ENCODE assay signal across 10 mouse cellular contexts in genomic region chr11:95990431-95990830, GRCm38 (mm10). TPM values are rescaled to one million over a fixed set of nuclear protein-coding genes. Genes with fewer than 3 reads are reported as not detected.
DNase-seq lines count a peak whose midpoint lies in the region; ATAC-seq lines count a peak whose summit lies in the region.
"Had no signal": no experiment of that assay in that cellular context is flagged by ENCODE, and none has a peak within 500 bp of the region (broad histone marks: within the 10 kb centered on the region; RNA-seq: fewer than 3 reads in every experiment).

No protein-coding gene starts in this region.

- H3K36me3 ChIP-seq in lung, embryonic 15.5 days, result no peaks in the 10 kb centered on the region
- no peaks in the 10 kb centered on the region for H3K36me3 ChIP-seq in forebrain, embryonic 14.5 days (ENCODE audit: control insufficient read depth, insufficient read depth, low read length)
- peaks cover 26% of the 10 kb centered on the region for H3K36me3 ChIP-seq in limb, embryonic 13.5 days
- H3K36me3 ChIP-seq in neural tube, embryonic 15.5 days, result no peaks in the 10 kb centered on the region

- H3K9ac ChIP-seq in lung, embryonic 15.5 days, result peak overlapping the region; percentile 61; the same call in 1 of the 2 replicates
- peak overlapping the region; percentile 85; the same call in 1 of the 2 replicates for H3K9ac ChIP-seq in forebrain, embryonic 14.5 days (ENCODE audit: low read length)
- peak overlapping the region; percentile 76 for H3K9ac ChIP-seq in limb, embryonic 13.5 days
- H3K9ac ChIP-seq in neural tube, embryonic 15.5 days (replicated peaks), result peak overlapping the region; percentile 76

- intact Hi-C loops in left cerebral cortex, postnatal 36 days (cut with DNase I), result no loop called here

- 48% methylated on average over 4 of the region's 4 CpGs for WGBS in lung, embryonic 15.5 days
- WGBS in forebrain, embryonic 14.5 days, result 16% methylated on average over 4 of the region's 4 CpGs
- WGBS in limb, embryonic 13.5 days, result 37% methylated on average over 4 of the region's 4 CpGs
- 51% methylated on average over 4 of the region's 4 CpGs for WGBS in neural tube, embryonic 15.5 days

- peak overlapping the region; percentile 44; the same call in 1 of the 2 replicates for H3K4me3 ChIP-seq in lung, embryonic 15.5 days
- peak overlapping the region; percentile 46 for H3K4me3 ChIP-seq in forebrain, embryonic 14.5 days (ENCODE audit: low read depth, low read length)
- H3K4me3 ChIP-seq in limb, embryonic 13.5 days, result peak overlapping the region; percentile 47
- peak overlapping the region; percentile 54 for H3K4me3 ChIP-seq in neural tube, embryonic 15.5 days (replicated peaks)

- no peaks in the 10 kb centered on the region for H3K27me3 ChIP-seq in lung, embryonic 15.5 days
- H3K27me3 ChIP-seq in forebrain, embryonic 14.5 days (replicated peaks; ENCODE audit: control insufficient read depth, insufficient read depth, low read length), result no peaks in the 10 kb centered on the region
- H3K27me3 ChIP-seq in limb, embryonic 13.5 days, result no peaks in the 10 kb centered on the region
- H3K27me3 ChIP-seq in neural tube, embryonic 15.5 days (replicated peaks), result no peaks in the 10 kb centered on the region

- no peak for DNase-seq in lung, postnatal 10 days
- DNase-seq in forebrain, embryonic 14.5 days (ENCODE audit: low spot score), result no peak
- no peak for DNase-seq in left cerebral cortex, postnatal 36 days (ENCODE audit: low spot score in 2 of 2)
- DNase-seq in adrenal gland, postnatal 4 days (ENCODE audit: low spot score in 2 of 2), result no peak
- no peak for DNase-seq in ovary, adult 18-20 months (ENCODE audit: low spot score)

- peak overlapping the region; percentile 84 for H3K4me2 ChIP-seq in lung, embryonic 15.5 days
- H3K4me2 ChIP-seq in forebrain, embryonic 14.5 days (ENCODE audit: low read length), result peak overlapping the region; percentile 90
- peak overlapping the region; percentile 84 for H3K4me2 ChIP-seq in limb, embryonic 13.5 days (replicated peaks)
- H3K4me2 ChIP-seq in neural tube, embryonic 15.5 days, result peak overlapping the region; percentile 92

- H3K9me3 ChIP-seq in lung, embryonic 15.5 days, result no peaks in the 10 kb centered on the region
- H3K9me3 ChIP-seq in forebrain, embryonic 14.5 days (replicated peaks; ENCODE audit: control insufficient read depth, low read length), result 0 out of 2 replicates have a peak, but pooled peaks cover 4% of the 10 kb centered on the region
- no peaks in the 10 kb centered on the region for H3K9me3 ChIP-seq in limb, embryonic 13.5 days
- H3K9me3 ChIP-seq in neural tube, embryonic 15.5 days (replicated peaks), result no peaks in the 10 kb centered on the region

- peaks cover 65% of the 10 kb centered on the region for H3K4me1 ChIP-seq in lung, embryonic 15.5 days
- peaks cover 35% of the 10 kb centered on the region for H3K4me1 ChIP-seq in forebrain, embryonic 14.5 days (ENCODE audit: control insufficient read depth, insufficient read depth, low read length)
- H3K4me1 ChIP-seq in limb, embryonic 13.5 days, result peaks cover 67% of the 10 kb centered on the region
- H3K4me1 ChIP-seq in neural tube, embryonic 15.5 days, result peaks cover 37% of the 10 kb centered on the region

- peak overlapping the region; percentile 76 for H3K27ac ChIP-seq in lung, embryonic 15.5 days
- peak overlapping the region; percentile 87 for H3K27ac ChIP-seq in forebrain, embryonic 14.5 days (ENCODE audit: low read depth, low read length)
- H3K27ac ChIP-seq in limb, embryonic 13.5 days, result peak overlapping the region; percentile 95
- H3K27ac ChIP-seq in neural tube, embryonic 15.5 days (replicated peaks), result peak overlapping the region; percentile 71

- ATAC-seq in lung, embryonic 15.5 days (ENCODE audit: borderline replicate concordance, extremely low read depth, low FRiP score, low TSS enrichment), result no peak
- peak; percentile 18; the same call in 1 of the 2 replicates for ATAC-seq in forebrain, embryonic 14.5 days
- 0 out of 2 replicates have a peak, but pooled peaks have one; percentile 1 for ATAC-seq in limb, embryonic 13.5 days (ENCODE audit: low FRiP score, low read depth)
- ATAC-seq in neural tube, embryonic 15.5 days (ENCODE audit: low FRiP score), result no peak

RNA-seq across cellular contexts. Expression of gene Igf2bp1, which starts 15.3 kb away (rescaled TPM):
- 36.0 and 36.6 TPM in 2 replicates for polyA plus RNA-seq in lung, embryonic 15.5 days (2015; fragmentation: Nextera tagmentation; extraction: Ambion mirVana)
- polyA plus RNA-seq in forebrain, embryonic 14.5 days (2014; fragmentation: Nextera tagmentation; extraction: Ambion mirVana), result 14.6 and 15.3 TPM in 2 replicates
- polyA plus RNA-seq in limb, embryonic 13.5 days (2015; fragmentation: Nextera tagmentation; extraction: Ambion mirVana), result 83.4 and 85.7 TPM in 2 replicates
- 6.7 and 12.0 TPM in 2 replicates for polyA plus RNA-seq in neural tube, embryonic 15.5 days (2015; fragmentation: Nextera tagmentation; extraction: Ambion mirVana)
- total RNA-seq in left cerebral cortex, postnatal 36 days (2021), result under 1 TPM in 1 of 2 experiments, not detected in 1; 0.27 TPM
- 10 to 100 TPM; 19.4 to 27.3 TPM for total RNA-seq in adrenal gland, postnatal 4 days (2021)
- polyA plus RNA-seq: large intestine, adult 2 months; spleen, adult 2 months had no signal

RNA-seq across cellular contexts. Expression of gene Gip, which starts 33.9 kb away (rescaled TPM):
- not detected in 2 replicates for polyA plus RNA-seq in lung, embryonic 15.5 days (2015; fragmentation: Nextera tagmentation; extraction: Ambion mirVana)
- not detected in 2 replicates for polyA plus RNA-seq in forebrain, embryonic 14.5 days (2014; fragmentation: Nextera tagmentation; extraction: Ambion mirVana)
- not detected in 2 replicates for polyA plus RNA-seq in limb, embryonic 13.5 days (2015; fragmentation: Nextera tagmentation; extraction: Ambion mirVana)
- not detected in 2 replicates for polyA plus RNA-seq in neural tube, embryonic 15.5 days (2015; fragmentation: Nextera tagmentation; extraction: Ambion mirVana)
- not detected for total RNA-seq in left cerebral cortex, postnatal 36 days (2021)
- not detected for total RNA-seq in adrenal gland, postnatal 4 days (2021)
- polyA plus RNA-seq: spleen, adult 2 months had no signal

RNA-seq across cellular contexts. Expression of gene Snf8, which starts 44.3 kb away (rescaled TPM):
- 91.4 and 94.6 TPM in 2 replicates for polyA plus RNA-seq in lung, embryonic 15.5 days (2015; fragmentation: Nextera tagmentation; extraction: Ambion mirVana)
- 58.4 and 68.8 TPM in 2 replicates for polyA plus RNA-seq in forebrain, embryonic 14.5 days (2014; fragmentation: Nextera tagmentation; extraction: Ambion mirVana)
- polyA plus RNA-seq in limb, embryonic 13.5 days (2015; fragmentation: Nextera tagmentation; extraction: Ambion mirVana), result 95.0 and 98.4 TPM in 2 replicates
- polyA plus RNA-seq in neural tube, embryonic 15.5 days (2015; fragmentation: Nextera tagmentation; extraction: Ambion mirVana), result 125 and 137 TPM in 2 replicates
- 100 to 1,000 TPM in 1 of 2 experiments, 10 to 100 TPM in 1; 99.2 to 113 TPM for total RNA-seq in left cerebral cortex, postnatal 36 days (2021)
- 10 to 100 TPM; 74.3 to 78.8 TPM for total RNA-seq in adrenal gland, postnatal 4 days (2021)

Comparison
In these comparisons a context has a peak if more than half of its experiments do, and no peak if none do; other contexts are left out.
1. ATAC-seq: peak in forebrain, embryonic 14.5 days (single experiment) and limb, embryonic 13.5 days (single experiment); none in lung, embryonic 15.5 days (single experiment) and neural tube, embryonic 15.5 days (single experiment).
2. Peak in every context shown above with its lines, with median percentiles within 50 percentile points of each other: H3K27ac ChIP-seq, H3K4me2 ChIP-seq, H3K4me3 ChIP-seq and H3K9ac ChIP-seq.